Mouse (Mus musculus) urinary bladder, postnatal 14 days (tissue): Measurements from ENCODE around the gene Sh2b2.

Experiments
- DNase-seq: peaks from one replicate; pipeline ENCODE4 v3.0.0; 2021; ENCODE audit warnings: low spot score

Sh2b2 gene

GRCm38 (mm10) chr5:136246452-136246838 lies at the start of gene Sh2b2:
TSS of gene Sh2b2 (minus strand) at chr5:136246556.
- no peak for DNase-seq

GRCm38 (mm10) chr5:136292971-136293418 lies 46.6 kb upstream of the Sh2b2 start:
- DNase-seq = no peak

GRCm38 (mm10) chr5:136292361-136292760 lies 46.0 kb upstream of the Sh2b2 start:
- no peak for DNase-seq

GRCm38 (mm10) chr5:136291562-136291961 lies 45.2 kb upstream of the Sh2b2 start:
- DNase-seq = no peak

GRCm38 (mm10) chr5:136289776-136290175 lies 43.4 kb upstream of the Sh2b2 start:
- no peak for DNase-seq

- peak; percentile 26 for DNase-seq
These were observed 42.2 kb upstream of the Sh2b2 start for GRCm38 (mm10) chr5:136288351-136289081.

GRCm38 (mm10) chr5:136286566-136286965 lies 40.2 kb upstream of the Sh2b2 start:
- no peak for DNase-seq

- no peak for DNase-seq
These were observed 38.8 kb upstream of the Sh2b2 start for GRCm38 (mm10) chr5:136285106-136285505.

- no peak for DNase-seq
These were observed 35.0 kb upstream of the Sh2b2 start for GRCm38 (mm10) chr5:136281351-136281750.

GRCm38 (mm10) chr5:136274739-136275138 lies 28.4 kb upstream of the Sh2b2 start:
- no peak for DNase-seq

- no peak for DNase-seq
These were observed 23.6 kb upstream of the Sh2b2 start for GRCm38 (mm10) chr5:136269937-136270336.

GRCm38 (mm10) chr5:136266077-136266476 lies 19.7 kb upstream of the Sh2b2 start:
- no peak for DNase-seq

GRCm38 (mm10) chr5:136263342-136263741 lies 17.0 kb upstream of the Sh2b2 start:
- no peak for DNase-seq

GRCm38 (mm10) chr5:136258919-136259318 lies 12.6 kb upstream of the Sh2b2 start:
- DNase-seq = peak; percentile 72

GRCm38 (mm10) chr5:136252899-136253298 lies 6.5 kb upstream of the Sh2b2 start:
- DNase-seq = peak; percentile 72

GRCm38 (mm10) chr5:136251004-136251403 lies 4.6 kb upstream of the Sh2b2 start:
- DNase-seq = peak; percentile 22

- no peak for DNase-seq
These were observed 2.1 kb upstream of the Sh2b2 start for GRCm38 (mm10) chr5:136248441-136248840.

- DNase-seq = peak; percentile 16
These were observed 560 bp downstream of the Sh2b2 start for GRCm38 (mm10) chr5:136245541-136246451.

GRCm38 (mm10) chr5:136244762-136245540 lies 1.4 kb downstream of the Sh2b2 start:
- peak; percentile 82 for DNase-seq

- DNase-seq = no peak
These were observed 2.2 kb downstream of the Sh2b2 start for GRCm38 (mm10) chr5:136243851-136244761.

- no peak for DNase-seq
These were observed 5.2 kb downstream of the Sh2b2 start for GRCm38 (mm10) chr5:136241161-136241560.
